8 mouse cellular contexts compared by ENCODE assay signal in genomic region chr3:152190679-152191477, GRCm38 (mm10). TPM values are rescaled to one million over a fixed set of nuclear protein-coding genes. Genes with fewer than 3 reads are reported as not detected.
DNase-seq lines count a peak whose midpoint lies in the region; ATAC-seq and TF ChIP-seq lines count a peak whose summit lies in the region.

No protein-coding gene starts in this region.

- no peak for TF ChIP-seq POLR2A in CH12.LX (IDR thresholded peaks at IDR 0.05; ENCODE audit: low read depth, low read length)

- in situ Hi-C loops in CH12.LX (cut with MboI; ENCODE audit: low pct_ligation_motif_present, low pct_unique_long_range_greater_than_20kb, low sequenced_read_pairs): loop anchor here (5.0 kb wide), 1 partner anchor 69 kb away; no protein-coding TSS in a partner anchor

- H3K79me2 ChIP-seq in CH12.LX (replicated peaks; ENCODE audit: control insufficient read depth, extremely low read depth, insufficient read depth, poor library complexity, severe bottlenecking): peaks cover 26% of the 10 kb centered on the region

- intact Hi-C loops in heart, postnatal 36 days (cut with DNase I): loop anchor here (2.0 kb wide), 1 partner anchor 46 kb away; no protein-coding TSS in a partner anchor

- peak overlapping the region in 2 of 3 experiments; percentile 2 to 8 for H3K4me3 ChIP-seq in CH12.LX (replicated peaks in 1 of 3; ENCODE audit: low read depth in 2 of 3, low read length in 2 of 3, poor library complexity in 1 of 3)
- H3K4me3 ChIP-seq in erythroblast, embryonic 14.5 days (replicated peaks): peak overlapping the region; percentile 77
- H3K4me3 ChIP-seq in liver, embryonic 11.5 days (ENCODE audit: low read depth, low read length): peak overlapping the region; percentile 68

- H3K4me1 ChIP-seq in CH12.LX (ENCODE audit: control insufficient read depth in 1 of 2, insufficient read depth in 2 of 2): peaks cover 7 to 40% of the 10 kb centered on the region in 2 experiments
- peaks cover 49% of the 10 kb centered on the region for H3K4me1 ChIP-seq in erythroblast, embryonic 14.5 days (ENCODE audit: control insufficient read depth)
- peaks cover 16% of the 10 kb centered on the region for H3K4me1 ChIP-seq in liver, embryonic 11.5 days (replicated peaks; ENCODE audit: control insufficient read depth, insufficient read depth, low read length)

- no peak overlapping the region for H3K27ac ChIP-seq in CH12.LX (ENCODE audit: insufficient read depth, low read depth)
- 0 out of 2 replicates have a peak overlapping the region, but pooled peaks have one; percentile 52 for H3K27ac ChIP-seq in liver, embryonic 11.5 days (ENCODE audit: low read depth, low read length)

- TF ChIP-seq CTCF in CH12.LX (conservative IDR thresholded peaks at IDR 0.05 in 1 of 2, IDR thresholded peaks at IDR 0.05 in 1 of 2; ENCODE audit: low read depth in 2 of 2, low read length in 2 of 2): no peak

- H3K9me3 ChIP-seq in CH12.LX (replicated peaks; ENCODE audit: low read length): no peaks in the 10 kb centered on the region
- no peaks in the 10 kb centered on the region for H3K9me3 ChIP-seq in erythroblast, embryonic 14.5 days (ENCODE audit: control insufficient read depth, low read length)
- no peaks in the 10 kb centered on the region for H3K9me3 ChIP-seq in liver, embryonic 11.5 days (ENCODE audit: control insufficient read depth, low read length)

- dilution Hi-C loops in CH12.LX (cut with MboI; ENCODE audit: extremely low pct_ligation_motif_present, extremely low pct_unique_long_range_greater_than_20kb, low sequenced_read_pairs): no loop called here

- ATAC-seq in liver, embryonic 11.5 days (replicated peaks; ENCODE audit: low FRiP score): 0 out of 2 replicates have a peak, but pooled peaks have one; percentile 13
- ATAC-seq in activated CD4-positive, CD25-positive, alpha-beta regulatory T cell, adult 4 months: no peak

- peaks cover 2% of the 10 kb centered on the region for H3K27me3 ChIP-seq in CH12.LX (replicated peaks)
- no peaks in the 10 kb centered on the region for H3K27me3 ChIP-seq in erythroblast, embryonic 14.5 days (ENCODE audit: control insufficient read depth)
- no peaks in the 10 kb centered on the region for H3K27me3 ChIP-seq in liver, embryonic 11.5 days (replicated peaks; ENCODE audit: control insufficient read depth, insufficient read depth, low read length)

- DNase-seq in heart, adult 18-20 months: peak; percentile 27 to 60
- no peak for DNase-seq in heart, postnatal 36 days
- no peak for DNase-seq in CH12.LX (ENCODE audit: extremely low read depth)
- DNase-seq in liver, embryonic 11.5 days (ENCODE audit: low spot score): no peak
- DNase-seq in gastrocnemius, adult 8-10 months (ENCODE audit: low spot score in 2 of 2): no peak
- DNase-seq in embryo, embryonic 11 days: no peak

- peak overlapping the region; percentile 90 for H3K4me2 ChIP-seq in CH12.LX (ENCODE audit: insufficient read depth, low read depth, poor library complexity, severe bottlenecking)
- H3K4me2 ChIP-seq in liver, embryonic 11.5 days: peak overlapping the region; percentile 70

- TF ChIP-seq RAD21 in CH12.LX (IDR thresholded peaks at IDR 0.05; ENCODE audit: low read depth, low read length): no peak

- TF ChIP-seq EP300 in CH12.LX (IDR thresholded peaks at IDR 0.05; ENCODE audit: low read length): no peak

- H3K9ac ChIP-seq in CH12.LX (ENCODE audit: insufficient read depth, low read depth): peak overlapping the region; percentile 10
- peak overlapping the region; percentile 64; the same call in 1 of the 2 replicates for H3K9ac ChIP-seq in liver, embryonic 11.5 days (ENCODE audit: low read depth, low read length)

- peaks cover 4 to 14% of the 10 kb centered on the region in 2 experiments for H3K36me3 ChIP-seq in CH12.LX (replicated peaks in 1 of 2; ENCODE audit: control insufficient read depth in 1 of 2, insufficient read depth in 1 of 2, low read length in 1 of 2)
- peaks cover 60% of the 10 kb centered on the region for H3K36me3 ChIP-seq in erythroblast, embryonic 14.5 days (ENCODE audit: control insufficient read depth)
- peaks cover 7% of the 10 kb centered on the region; the same call in 1 of the 2 replicates for H3K36me3 ChIP-seq in liver, embryonic 11.5 days (ENCODE audit: control insufficient read depth, insufficient read depth, low read length)

- WGBS in liver, embryonic 11.5 days: 63% methylated on average over 9 of the region's 9 CpGs

TF ChIP-seq in CH12.LX, 34 proteins besides CTCF, POLR2A, EP300 and RAD21:
- TF ChIP-seq TCF12 (IDR thresholded peaks at IDR 0.05; ENCODE audit: low read depth, low read length): no peak
- no peak for TF ChIP-seq ZC3H11A (IDR thresholded peaks at IDR 0.05; ENCODE audit: low read depth, low read length)
- no peak for TF ChIP-seq SIN3A (IDR thresholded peaks at IDR 0.05; ENCODE audit: low read length)
- no peak for TF ChIP-seq USF2 (conservative IDR thresholded peaks at IDR 0.05; ENCODE audit: low read depth, low read length)
- no peak for TF ChIP-seq USF1 (IDR thresholded peaks at IDR 0.05; ENCODE audit: low read depth, low read length)
- TF ChIP-seq RCOR1 (conservative IDR thresholded peaks at IDR 0.05; ENCODE audit: low read depth, low read length): no peak
- no peak for TF ChIP-seq MAZ (IDR thresholded peaks at IDR 0.05; ENCODE audit: low read depth, low read length)
- no peak for TF ChIP-seq ZNF384 (IDR thresholded peaks at IDR 0.05; ENCODE audit: low read depth, low read length)

RNA-seq across cellular contexts. Expression of gene Dnajb4, which starts 19.2 kb away (rescaled TPM):
- 100 to 1,000 TPM; 118 to 137 TPM for total RNA-seq in heart, adult 18-20 months (2021)
- 100 to 1,000 TPM in 1 of 2 experiments, 10 to 100 TPM in 1; 98.1 to 111 TPM for total RNA-seq in heart, postnatal 36 days (2021)
- total RNA-seq in CH12.LX (2012; rRNA removed): 11.7 and 14.9 TPM in 2 replicates
- 26.4 and 30.0 TPM in 2 replicates for total RNA-seq in CH12.LX (2014; rRNA removed)
- polyA plus RNA-seq in CH12.LX (2012; ENCODE audit: insufficient read length, low read depth): 17.7 and 19.5 TPM in 2 replicates
- 0.78 and 0.87 TPM in 2 replicates for polyA plus RNA-seq in erythroblast, embryonic 14.5 days (2012)
- polyA plus RNA-seq in liver, embryonic 11.5 days (2014; fragmentation: Nextera tagmentation; extraction: Ambion mirVana): 29.7 and 33.1 TPM in 2 replicates
- 1 to 10 TPM; 5.2 to 6.0 TPM for polyA plus RNA-seq in activated CD4-positive, CD25-positive, alpha-beta regulatory T cell, adult 4 months (2017; shearing (Covaris generic))
- total RNA-seq in gastrocnemius, adult 8-10 months (2022): 10 to 100 TPM; 43.8 to 67.3 (median 46.9) TPM

RNA-seq across cellular contexts. Expression of gene Fubp1, which starts 19.3 kb away (rescaled TPM):
- 10 to 100 TPM; 51.2 to 52.5 TPM for total RNA-seq in heart, adult 18-20 months (2021)
- 10 to 100 TPM; 50.8 to 56.1 TPM for total RNA-seq in heart, postnatal 36 days (2021)
- total RNA-seq in CH12.LX (2012; rRNA removed) (214 and 306 TPM in 2 replicates), CH12.LX (2014; rRNA removed) (333 and 398 TPM in 2 replicates)
- polyA plus RNA-seq in CH12.LX (2012; ENCODE audit: insufficient read length, low read depth): 224 and 237 TPM in 2 replicates
- 27.0 and 29.1 TPM in 2 replicates for polyA plus RNA-seq in erythroblast, embryonic 14.5 days (2012)
- 234 and 253 TPM in 2 replicates for polyA plus RNA-seq in liver, embryonic 11.5 days (2014; fragmentation: Nextera tagmentation; extraction: Ambion mirVana)
- 100 to 1,000 TPM; 222 to 239 TPM for polyA plus RNA-seq in activated CD4-positive, CD25-positive, alpha-beta regulatory T cell, adult 4 months (2017; shearing (Covaris generic))
- total RNA-seq in gastrocnemius, adult 8-10 months (2022): 10 to 100 TPM; 20.1 to 27.7 (median 21.3) TPM

RNA-seq across cellular contexts. Expression of gene Gipc2, which starts 24.8 kb away (rescaled TPM):
- 1 to 10 TPM; 4.4 to 5.0 TPM for total RNA-seq in heart, adult 18-20 months (2021)
- total RNA-seq in heart, postnatal 36 days (2021): 1 to 10 TPM; 3.5 to 3.6 TPM
- total RNA-seq in CH12.LX (2012; rRNA removed) (0.38 TPM in 1 of 2 replicates, not detected in the other), CH12.LX (2014; rRNA removed) (0.24 TPM in 1 of 2 replicates, not detected in the other)
- polyA plus RNA-seq in CH12.LX (2012; ENCODE audit: insufficient read length, low read depth): 1.2 and 1.7 TPM in 2 replicates
- not detected in 2 replicates for polyA plus RNA-seq in erythroblast, embryonic 14.5 days (2012)
- 12.1 and 15.4 TPM in 2 replicates for polyA plus RNA-seq in liver, embryonic 11.5 days (2014; fragmentation: Nextera tagmentation; extraction: Ambion mirVana)
- not detected for polyA plus RNA-seq in activated CD4-positive, CD25-positive, alpha-beta regulatory T cell, adult 4 months (2017; shearing (Covaris generic))
- total RNA-seq in gastrocnemius, adult 8-10 months (2022): under 1 TPM in 3 of 4 experiments, not detected in 1; 0.36 to 0.70 (median 0.68) TPM

Comparison
In these comparisons a context has a peak if more than half of its experiments do, and no peak if none do; other contexts are left out.
1. DNase-seq: peak in heart, adult 18-20 months (2 of 2); none in heart, postnatal 36 days (0 of 2), CH12.LX (single experiment), liver, embryonic 11.5 days (single experiment), gastrocnemius, adult 8-10 months (0 of 2) and embryo, embryonic 11 days (single experiment).
2. H3K4me3 ChIP-seq: peak in every context shown above with its lines; median percentile 77 in erythroblast, embryonic 14.5 days; 68 in liver, embryonic 11.5 days; 5 in CH12.LX.